Comparison of ENCODE assay signal across 8 mouse cellular contexts in genomic region chr9:65133739-65134138, GRCm38 (mm10). TPM values are rescaled to one million over a fixed set of nuclear protein-coding genes. Genes with fewer than 3 reads are reported as not detected.
A peak's percentile ranks its signal among the peaks of the same experiment; 100 is the strongest.
DNase-seq lines count a peak whose midpoint lies in the region; ATAC-seq lines count a peak whose summit lies in the region.

No protein-coding gene starts in this region.

- no peak; the same call in 1 of the 2 replicates for ATAC-seq in heart, embryonic 11.5 days (replicated peaks; ENCODE audit: insufficient number of reproducible peaks, low FRiP score, low TSS enrichment)
- ATAC-seq in kidney, embryonic 16.5 days (ENCODE audit: low FRiP score, low TSS enrichment): peak; percentile 37; the same call in 1 of the 2 replicates
- ATAC-seq in liver, embryonic 11.5 days (replicated peaks; ENCODE audit: low FRiP score): no peak
- 0 out of 2 replicates have a peak, but pooled peaks have one; percentile 44 for ATAC-seq in stomach, embryonic 14.5 days (ENCODE audit: insufficient number of reproducible peaks, insufficient read depth, low FRiP score, low read depth)

- H3K4me1 ChIP-seq in heart, embryonic 11.5 days (ENCODE audit: control insufficient read depth, insufficient read depth, low read length): peaks cover under 1% of the 10 kb centered on the region; the same call in 1 of the 2 replicates
- peaks cover 5% of the 10 kb centered on the region; the same call in 1 of the 2 replicates for H3K4me1 ChIP-seq in kidney, embryonic 16.5 days (ENCODE audit: insufficient read depth, low read length)
- H3K4me1 ChIP-seq in liver, embryonic 11.5 days (replicated peaks; ENCODE audit: control insufficient read depth, insufficient read depth, low read length): no peaks in the 10 kb centered on the region
- H3K4me1 ChIP-seq in stomach, embryonic 14.5 days (ENCODE audit: control insufficient read depth, insufficient read depth, low read length): no peaks in the 10 kb centered on the region

- H3K36me3 ChIP-seq in heart, embryonic 11.5 days (ENCODE audit: control insufficient read depth, insufficient read depth, low read length): no peaks in the 10 kb centered on the region
- H3K36me3 ChIP-seq in kidney, embryonic 16.5 days (ENCODE audit: insufficient read depth, low read length): 0 out of 2 replicates have a peak, but pooled peaks cover 1% of the 10 kb centered on the region
- no peaks in the 10 kb centered on the region for H3K36me3 ChIP-seq in liver, embryonic 11.5 days (ENCODE audit: control insufficient read depth, insufficient read depth, low read length)
- H3K36me3 ChIP-seq in stomach, embryonic 14.5 days (ENCODE audit: control insufficient read depth, insufficient read depth, low read length): peaks cover 27% of the 10 kb centered on the region

- H3K4me3 ChIP-seq in heart, embryonic 11.5 days (ENCODE audit: low read depth, low read length): no peak overlapping the region
- no peak overlapping the region for H3K4me3 ChIP-seq in kidney, embryonic 16.5 days (ENCODE audit: low read length)
- H3K4me3 ChIP-seq in liver, embryonic 11.5 days (ENCODE audit: low read depth, low read length): no peak overlapping the region
- H3K4me3 ChIP-seq in stomach, embryonic 14.5 days (ENCODE audit: low read depth, low read length): no peak overlapping the region

- DNase-seq in 3134 (ENCODE audit: extremely low read depth, insufficient read length, low spot score): peak; percentile 35
- DNase-seq in adrenal gland, adult 18-20 months (ENCODE audit: low spot score in 2 of 2): peak; percentile 72 to 80
- DNase-seq in embryo, embryonic 9.5 days (ENCODE audit: extremely low spot score): peak; percentile 86
- peak; percentile 69 for DNase-seq in liver, embryonic 11.5 days (ENCODE audit: low spot score)
- DNase-seq in natural killer cell, adult 2 months (ENCODE audit: low spot score in 2 of 2): peak; percentile 70 to 79

- no peak overlapping the region for H3K9ac ChIP-seq in heart, embryonic 11.5 days (ENCODE audit: low read depth, low read length)
- H3K9ac ChIP-seq in kidney, embryonic 16.5 days (replicated peaks; ENCODE audit: low read length): no peak overlapping the region
- H3K9ac ChIP-seq in liver, embryonic 11.5 days (ENCODE audit: low read depth, low read length): no peak overlapping the region
- H3K9ac ChIP-seq in stomach, embryonic 14.5 days (replicated peaks; ENCODE audit: low read depth, low read length): no peak overlapping the region

- peaks cover 7% of the 10 kb centered on the region; the same call in 1 of the 2 replicates for H3K27me3 ChIP-seq in heart, embryonic 11.5 days (ENCODE audit: control insufficient read depth, insufficient read depth, low read length)
- peaks cover 20% of the 10 kb centered on the region for H3K27me3 ChIP-seq in kidney, embryonic 16.5 days (ENCODE audit: insufficient read depth, low read length)
- H3K27me3 ChIP-seq in liver, embryonic 11.5 days (replicated peaks; ENCODE audit: control insufficient read depth, insufficient read depth, low read length): peaks cover 13% of the 10 kb centered on the region
- H3K27me3 ChIP-seq in stomach, embryonic 14.5 days (ENCODE audit: control insufficient read depth, insufficient read depth, low read length): no peaks in the 10 kb centered on the region

- H3K4me2 ChIP-seq in heart, embryonic 11.5 days: peak overlapping the region; percentile 29; the same call in 1 of the 2 replicates
- peak overlapping the region; percentile 12; the same call in 1 of the 2 replicates for H3K4me2 ChIP-seq in kidney, embryonic 16.5 days (replicated peaks; ENCODE audit: low read depth, low read length)
- H3K4me2 ChIP-seq in liver, embryonic 11.5 days: no peak overlapping the region
- no peak overlapping the region for H3K4me2 ChIP-seq in stomach, embryonic 14.5 days (replicated peaks; ENCODE audit: low read depth, low read length)

- WGBS in heart, embryonic 11.5 days (ENCODE audit: insufficient replicate concordance): 5% methylated on average over 10 of the region's 10 CpGs
- 2% methylated on average over 10 of the region's 10 CpGs for WGBS in kidney, embryonic 16.5 days
- WGBS in liver, embryonic 11.5 days: 4% methylated on average over 10 of the region's 10 CpGs
- 3% methylated on average over 10 of the region's 10 CpGs for WGBS in stomach, embryonic 14.5 days

- no peaks in the 10 kb centered on the region for H3K9me3 ChIP-seq in heart, embryonic 11.5 days (replicated peaks; ENCODE audit: control insufficient read depth, low read length)
- H3K9me3 ChIP-seq in kidney, embryonic 16.5 days (ENCODE audit: low read length): no peaks in the 10 kb centered on the region
- H3K9me3 ChIP-seq in liver, embryonic 11.5 days (ENCODE audit: control insufficient read depth, low read length): no peaks in the 10 kb centered on the region
- H3K9me3 ChIP-seq in stomach, embryonic 14.5 days (ENCODE audit: control insufficient read depth, low read depth, low read length): no peaks in the 10 kb centered on the region

- no peak overlapping the region for H3K27ac ChIP-seq in heart, embryonic 11.5 days (ENCODE audit: low read depth, low read length)
- no peak overlapping the region for H3K27ac ChIP-seq in kidney, embryonic 16.5 days (ENCODE audit: low read length)
- H3K27ac ChIP-seq in liver, embryonic 11.5 days (ENCODE audit: low read depth, low read length): no peak overlapping the region
- H3K27ac ChIP-seq in stomach, embryonic 14.5 days (ENCODE audit: low read length): no peak overlapping the region

RNA-seq across cellular contexts. Expression of gene Igdcc3, which starts 7.2 kb away (rescaled TPM):
- 1 to 10 TPM; 1.4 to 1.8 TPM for total RNA-seq in adrenal gland, adult 18-20 months (2021)
- 6.3 and 6.8 TPM in 2 replicates for polyA plus RNA-seq in heart, embryonic 11.5 days (2014; fragmentation: Nextera tagmentation; extraction: Ambion mirVana)
- polyA plus RNA-seq in kidney, embryonic 16.5 days (2015; fragmentation: Nextera tagmentation; extraction: Ambion mirVana): 3.2 and 3.3 TPM in 2 replicates
- 4.8 and 5.5 TPM in 2 replicates for polyA plus RNA-seq in liver, embryonic 11.5 days (2014; fragmentation: Nextera tagmentation; extraction: Ambion mirVana)
- polyA plus RNA-seq in stomach, embryonic 14.5 days (2014; fragmentation: Nextera tagmentation; extraction: Ambion mirVana): 2.0 and 2.7 TPM in 2 replicates

RNA-seq across cellular contexts. Expression of gene Igdcc4, which starts 32.5 kb away (rescaled TPM):
- total RNA-seq in adrenal gland, adult 18-20 months (2021): 10 to 100 TPM; 21.1 to 24.1 TPM
- 11.4 and 11.8 TPM in 2 replicates for polyA plus RNA-seq in heart, embryonic 11.5 days (2014; fragmentation: Nextera tagmentation; extraction: Ambion mirVana)
- polyA plus RNA-seq in kidney, embryonic 16.5 days (2015; fragmentation: Nextera tagmentation; extraction: Ambion mirVana): 10.9 and 12.0 TPM in 2 replicates
- polyA plus RNA-seq in liver, embryonic 11.5 days (2014; fragmentation: Nextera tagmentation; extraction: Ambion mirVana): 12.0 and 15.0 TPM in 2 replicates
- 42.4 and 43.3 TPM in 2 replicates for polyA plus RNA-seq in stomach, embryonic 14.5 days (2014; fragmentation: Nextera tagmentation; extraction: Ambion mirVana)

Comparison
In these comparisons a context has a peak if more than half of its experiments do, and no peak if none do; other contexts are left out.
1. DNase-seq: peak in every context shown above with its lines; median percentile 86 in embryo, embryonic 9.5 days; 76 in adrenal gland, adult 18-20 months; 74 in natural killer cell, adult 2 months; 69 in liver, embryonic 11.5 days; 35 in 3134.
2. ATAC-seq: peak in kidney, embryonic 16.5 days (single experiment) and stomach, embryonic 14.5 days (single experiment); none in heart, embryonic 11.5 days (single experiment) and liver, embryonic 11.5 days (single experiment).
3. H3K4me2 ChIP-seq: peak in heart, embryonic 11.5 days (single experiment) and kidney, embryonic 16.5 days (single experiment); none in liver, embryonic 11.5 days (single experiment) and stomach, embryonic 14.5 days (single experiment).